Comparison of ENCODE assay signal across 9 mouse cellular contexts in the genomic region with DNA sequence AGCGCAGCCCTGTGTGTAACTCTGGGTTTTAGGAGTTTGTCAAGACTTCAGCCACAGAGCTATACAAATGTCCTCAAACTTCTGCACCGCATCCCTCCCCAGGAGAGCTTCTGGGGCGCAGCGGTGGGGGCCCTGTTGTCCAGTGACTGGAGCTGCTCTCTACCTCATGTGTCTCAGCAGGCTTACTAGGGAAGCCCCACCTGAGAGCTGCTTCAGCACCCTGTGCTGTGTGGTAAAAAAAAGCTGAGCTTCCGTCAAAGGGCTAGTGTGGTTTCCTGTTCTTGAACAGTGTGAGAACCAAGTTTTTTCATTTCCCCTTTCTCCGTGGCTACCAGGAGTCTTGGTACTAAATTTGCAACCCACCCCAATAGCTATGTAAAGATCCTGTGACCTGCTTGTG. TPM values are rescaled to one million over a fixed set of nuclear protein-coding genes. Genes with fewer than 3 reads are reported as not detected.
DNase-seq lines count a peak whose midpoint lies in the region; ATAC-seq lines count a peak whose summit lies in the region.
"Had no signal": no experiment of that assay in that cellular context is flagged by ENCODE, and none has a peak within 500 bp of the region (broad histone marks: within the 10 kb centered on the region; RNA-seq: fewer than 3 reads in every experiment).

No protein-coding gene starts in this region.

- H3K9me3 ChIP-seq in heart, embryonic 10.5 days, result no peaks in the 10 kb centered on the region
- no peaks in the 10 kb centered on the region for H3K9me3 ChIP-seq in liver, embryonic 15.5 days (replicated peaks)
- H3K9me3 ChIP-seq in stomach, embryonic 16.5 days (replicated peaks; ENCODE audit: control insufficient read depth, low read length), result no peaks in the 10 kb centered on the region
- no peaks in the 10 kb centered on the region for H3K9me3 ChIP-seq in forebrain, embryonic 11.5 days (ENCODE audit: control insufficient read depth, low read length)
- H3K9me3 ChIP-seq: hindbrain, embryonic 15.5 days had no signal

- H3K4me3 ChIP-seq in heart, embryonic 10.5 days, result no peak overlapping the region
- peak overlapping the region; percentile 40 for H3K4me3 ChIP-seq in liver, embryonic 15.5 days (replicated peaks)
- H3K4me3 ChIP-seq in stomach, embryonic 16.5 days (replicated peaks; ENCODE audit: low read length), result no peak overlapping the region
- H3K4me3 ChIP-seq in forebrain, embryonic 11.5 days (ENCODE audit: low read depth, low read length), result no peak overlapping the region
- H3K4me3 ChIP-seq: hindbrain, embryonic 15.5 days had no signal

- H3K27ac ChIP-seq in heart, embryonic 10.5 days, result 0 out of 2 replicates have a peak overlapping the region, but pooled peaks have one; percentile 37
- peak overlapping the region; percentile 100 for H3K27ac ChIP-seq in liver, embryonic 15.5 days (replicated peaks)
- peak overlapping the region; percentile 94 for H3K27ac ChIP-seq in stomach, embryonic 16.5 days (ENCODE audit: low read length)
- no peak overlapping the region for H3K27ac ChIP-seq in forebrain, embryonic 11.5 days (ENCODE audit: low read depth, low read length)
- H3K27ac ChIP-seq: hindbrain, embryonic 15.5 days had no signal

- peak overlapping the region; percentile 71 for H3K9ac ChIP-seq in liver, embryonic 15.5 days
- H3K9ac ChIP-seq in stomach, embryonic 16.5 days (ENCODE audit: low read length), result peak overlapping the region; percentile 62
- H3K9ac ChIP-seq in forebrain, embryonic 11.5 days (ENCODE audit: low read length), result no peak overlapping the region
- H3K9ac ChIP-seq: hindbrain, embryonic 15.5 days had no signal

- peaks cover 12% of the 10 kb centered on the region for H3K36me3 ChIP-seq in heart, embryonic 10.5 days
- peaks cover 33% of the 10 kb centered on the region for H3K36me3 ChIP-seq in liver, embryonic 15.5 days (replicated peaks)
- H3K36me3 ChIP-seq in stomach, embryonic 16.5 days (ENCODE audit: control insufficient read depth, insufficient read depth, low read length), result peaks cover 5% of the 10 kb centered on the region; the same call in 1 of the 2 replicates
- H3K36me3 ChIP-seq in forebrain, embryonic 11.5 days (ENCODE audit: control insufficient read depth, insufficient read depth, low read length), result peaks cover 4% of the 10 kb centered on the region; the same call in 1 of the 2 replicates

- H3K4me1 ChIP-seq in heart, embryonic 10.5 days, result peaks cover 49% of the 10 kb centered on the region
- peaks cover 98% of the 10 kb centered on the region for H3K4me1 ChIP-seq in liver, embryonic 15.5 days (replicated peaks)
- peaks cover 57% of the 10 kb centered on the region for H3K4me1 ChIP-seq in stomach, embryonic 16.5 days (ENCODE audit: control insufficient read depth, insufficient read depth, low read length)
- no peaks in the 10 kb centered on the region; the same call in 1 of the 2 replicates for H3K4me1 ChIP-seq in forebrain, embryonic 11.5 days (replicated peaks; ENCODE audit: control insufficient read depth, insufficient read depth, low read length)

- no peaks in the 10 kb centered on the region for H3K27me3 ChIP-seq in heart, embryonic 10.5 days (ENCODE audit: insufficient read depth, poor library complexity, severe bottlenecking)
- no peaks in the 10 kb centered on the region for H3K27me3 ChIP-seq in liver, embryonic 15.5 days
- H3K27me3 ChIP-seq in stomach, embryonic 16.5 days (ENCODE audit: control insufficient read depth, insufficient read depth, low read length), result no peaks in the 10 kb centered on the region
- no peaks in the 10 kb centered on the region for H3K27me3 ChIP-seq in forebrain, embryonic 11.5 days (ENCODE audit: control insufficient read depth, insufficient read depth, low read length)
- H3K27me3 ChIP-seq: hindbrain, embryonic 15.5 days had no signal

- DNase-seq in heart, embryonic 10.5 days (ENCODE audit: low spot score), result no peak
- DNase-seq in heart, postnatal 4 days, result no peak
- no peak for DNase-seq in right cerebral cortex, postnatal 10 days (ENCODE audit: low spot score in 2 of 2)
- no peak for DNase-seq in forebrain, embryonic 11.5 days (ENCODE audit: low spot score)
- DNase-seq in cerebellum, adult 9-10 months, result no peak

- peak overlapping the region; percentile 91 for H3K4me2 ChIP-seq in liver, embryonic 15.5 days
- H3K4me2 ChIP-seq in stomach, embryonic 16.5 days (ENCODE audit: low read depth, low read length), result peak overlapping the region; percentile 36; the same call in 1 of the 2 replicates
- no peak overlapping the region for H3K4me2 ChIP-seq in forebrain, embryonic 11.5 days (ENCODE audit: low read depth, low read length, severe bottlenecking)
- H3K4me2 ChIP-seq: hindbrain, embryonic 15.5 days had no signal

- peak; percentile 62 for ATAC-seq in common myeloid progenitor, adult 5-6 weeks (replicated peaks; ENCODE audit: low read depth, poor library complexity, severe bottlenecking)
- no peak for ATAC-seq in liver, embryonic 15.5 days (ENCODE audit: insufficient read depth)
- no peak for ATAC-seq in stomach, embryonic 16.5 days (ENCODE audit: insufficient read depth, low FRiP score)
- no peak for ATAC-seq in forebrain, embryonic 11.5 days (replicated peaks; ENCODE audit: low FRiP score)

- 74% methylated on average over 6 of the region's 6 CpGs for WGBS in heart, embryonic 10.5 days
- WGBS in liver, embryonic 15.5 days (ENCODE audit: insufficient replicate concordance), result 18% methylated on average over 6 of the region's 6 CpGs
- WGBS in stomach, embryonic 16.5 days, result 75% methylated on average over 6 of the region's 6 CpGs
- 83% methylated on average over 6 of the region's 6 CpGs for WGBS in forebrain, embryonic 11.5 days

RNA-seq across cellular contexts. Expression of gene Cib1, which starts 22.9 kb away (rescaled TPM):
- 61.9 and 74.9 TPM in 2 replicates for polyA plus RNA-seq in heart, embryonic 10.5 days (2016; fragmentation: Nextera tagmentation; extraction: Ambion mirVana)
- total RNA-seq in heart, postnatal 4 days (2021), result 10 to 100 TPM; 26.2 to 27.7 TPM
- 35.9 and 42.2 TPM in 2 replicates for total RNA-seq in common myeloid progenitor, adult 5-6 weeks (2017)
- polyA plus RNA-seq in liver, embryonic 15.5 days (2015; fragmentation: Nextera tagmentation; extraction: Ambion mirVana), result 84.7 and 85.0 TPM in 2 replicates
- 141 and 167 TPM in 2 replicates for polyA plus RNA-seq in stomach, embryonic 16.5 days (2015; fragmentation: Nextera tagmentation; extraction: Ambion mirVana)
- 51.4 and 58.1 TPM in 2 replicates for polyA plus RNA-seq in forebrain, embryonic 11.5 days (2014; fragmentation: Nextera tagmentation; extraction: Ambion mirVana)

RNA-seq across cellular contexts. Expression of gene Gdpgp1, which starts 23.0 kb away (rescaled TPM):
- polyA plus RNA-seq in heart, embryonic 10.5 days (2016; fragmentation: Nextera tagmentation; extraction: Ambion mirVana), result 5.2 and 5.8 TPM in 2 replicates
- 1 to 10 TPM; 2.5 to 2.6 TPM for total RNA-seq in heart, postnatal 4 days (2021)
- 0.97 and 2.2 TPM in 2 replicates for total RNA-seq in common myeloid progenitor, adult 5-6 weeks (2017)
- polyA plus RNA-seq in liver, embryonic 15.5 days (2015; fragmentation: Nextera tagmentation; extraction: Ambion mirVana), result 2.0 and 2.1 TPM in 2 replicates
- polyA plus RNA-seq in stomach, embryonic 16.5 days (2015; fragmentation: Nextera tagmentation; extraction: Ambion mirVana), result 4.0 and 4.7 TPM in 2 replicates
- 5.3 and 5.7 TPM in 2 replicates for polyA plus RNA-seq in forebrain, embryonic 11.5 days (2014; fragmentation: Nextera tagmentation; extraction: Ambion mirVana)

RNA-seq across cellular contexts. Expression of gene Sema4b, which starts 23.0 kb away (rescaled TPM):
- 7.8 and 8.9 TPM in 2 replicates for polyA plus RNA-seq in heart, embryonic 10.5 days (2016; fragmentation: Nextera tagmentation; extraction: Ambion mirVana)
- total RNA-seq in heart, postnatal 4 days (2021), result 10 to 100 TPM; 14.3 to 16.1 TPM
- total RNA-seq in common myeloid progenitor, adult 5-6 weeks (2017), result 4.8 and 6.3 TPM in 2 replicates
- polyA plus RNA-seq in liver, embryonic 15.5 days (2015; fragmentation: Nextera tagmentation; extraction: Ambion mirVana), result 15.2 and 15.5 TPM in 2 replicates
- 19.7 and 23.7 TPM in 2 replicates for polyA plus RNA-seq in stomach, embryonic 16.5 days (2015; fragmentation: Nextera tagmentation; extraction: Ambion mirVana)
- polyA plus RNA-seq in forebrain, embryonic 11.5 days (2014; fragmentation: Nextera tagmentation; extraction: Ambion mirVana), result 15.7 and 17.3 TPM in 2 replicates

RNA-seq across cellular contexts. Expression of gene Ttll13, which starts 36.5 kb away (rescaled TPM):
- polyA plus RNA-seq in heart, embryonic 10.5 days (2016; fragmentation: Nextera tagmentation; extraction: Ambion mirVana), result 0.54 and 0.84 TPM in 2 replicates
- total RNA-seq in heart, postnatal 4 days (2021), result under 1 TPM; 0.47 to 0.86 TPM
- 0.29 TPM in 1 of 2 replicates, not detected in the other for total RNA-seq in common myeloid progenitor, adult 5-6 weeks (2017)
- polyA plus RNA-seq in liver, embryonic 15.5 days (2015; fragmentation: Nextera tagmentation; extraction: Ambion mirVana), result 0.16 and 0.20 TPM in 2 replicates
- 0.56 and 1.1 TPM in 2 replicates for polyA plus RNA-seq in stomach, embryonic 16.5 days (2015; fragmentation: Nextera tagmentation; extraction: Ambion mirVana)
- polyA plus RNA-seq in forebrain, embryonic 11.5 days (2014; fragmentation: Nextera tagmentation; extraction: Ambion mirVana), result 1.2 and 1.5 TPM in 2 replicates

RNA-seq across cellular contexts. Expression of gene Ngrn, which starts 51.3 kb away (rescaled TPM):
- 45.7 and 47.2 TPM in 2 replicates for polyA plus RNA-seq in heart, embryonic 10.5 days (2016; fragmentation: Nextera tagmentation; extraction: Ambion mirVana)
- 10 to 100 TPM; 23.5 to 24.8 TPM for total RNA-seq in heart, postnatal 4 days (2021)
- 23.2 and 31.0 TPM in 2 replicates for total RNA-seq in common myeloid progenitor, adult 5-6 weeks (2017)
- 25.4 and 28.3 TPM in 2 replicates for polyA plus RNA-seq in liver, embryonic 15.5 days (2015; fragmentation: Nextera tagmentation; extraction: Ambion mirVana)
- 52.2 and 53.3 TPM in 2 replicates for polyA plus RNA-seq in stomach, embryonic 16.5 days (2015; fragmentation: Nextera tagmentation; extraction: Ambion mirVana)
- 50.4 and 53.8 TPM in 2 replicates for polyA plus RNA-seq in forebrain, embryonic 11.5 days (2014; fragmentation: Nextera tagmentation; extraction: Ambion mirVana)
